Mouse (Mus musculus): ENCODE results near the gene Fndc3b. TPM values are rescaled to one million over a fixed set of nuclear protein-coding genes. Genes with fewer than 3 reads are reported as not detected.

Gene Fndc3b
- polyA plus RNA-seq (2016; fragmentation: Nextera tagmentation; extraction: Ambion mirVana): 26.1 and 28.0 TPM in 2 replicates

- ATAC-seq (ENCODE audit: insufficient number of reproducible peaks, insufficient read depth, low FRiP score, low TSS enrichment): peak; percentile 91
- H3K27me3 ChIP-seq: no peaks in the 10 kb centered on the region
- under 1% methylated on average over 67 of the region's 90 CpGs for WGBS
Observed at GRCm38 (mm10) chr3:27710648-27711428, at the start of gene Fndc3b. Fndc3b (minus strand) TSS chr3:27711307.

GRCm38 (mm10) chr3:27760278-27760677 is 49.2 kb upstream of the Fndc3b start:
- WGBS: 79% methylated on average over 2 of the region's 2 CpGs
- H3K4me2 ChIP-seq (replicated peaks): no peak overlapping the region
- no peak overlapping the region for H3K9ac ChIP-seq
- H3K9me3 ChIP-seq: no peaks in the 10 kb centered on the region
- no peaks in the 10 kb centered on the region for H3K36me3 ChIP-seq
- no peak overlapping the region for H3K27ac ChIP-seq
- ATAC-seq (ENCODE audit: insufficient number of reproducible peaks, insufficient read depth, low FRiP score, low TSS enrichment): no peak
- no peaks in the 10 kb centered on the region for H3K27me3 ChIP-seq
- H3K4me3 ChIP-seq: no peak overlapping the region
- no peaks in the 10 kb centered on the region for H3K4me1 ChIP-seq

More at GRCm38 (mm10) chr3:27710648-27711428, at the start of gene Fndc3b:
- Histone ChIP-seq H3K9me3 (no peaks in the 10 kb centered on the region), H3K27ac (peak within 1 kb of the TSS; percentile 98), H3K9ac (peak within 1 kb of the TSS; percentile 93), H3K4me3 (peak within 1 kb of the TSS; percentile 94), H3K36me3 (no peaks in the 10 kb centered on the region), H3K4me1 (peaks cover 12% of the 10 kb centered on the region; the same call in 1 of the 2 replicates), H3K4me2 (replicated peaks) (peak within 1 kb of the TSS; percentile 60)

GRCm38 (mm10) chr3:27758976-27759375 is 47.9 kb upstream of the Fndc3b start:
- H3K27ac ChIP-seq: no peak overlapping the region
- H3K36me3 ChIP-seq: no peaks in the 10 kb centered on the region
- ATAC-seq (ENCODE audit: insufficient number of reproducible peaks, insufficient read depth, low FRiP score, low TSS enrichment): no peak
- no peak overlapping the region; the same call in 1 of the 2 replicates for H3K4me2 ChIP-seq (replicated peaks)
- H3K27me3 ChIP-seq: no peaks in the 10 kb centered on the region
- no peaks in the 10 kb centered on the region for H3K9me3 ChIP-seq
- H3K4me3 ChIP-seq: no peak overlapping the region
- 28% methylated on average over 6 of the region's 6 CpGs for WGBS
- H3K4me1 ChIP-seq: no peaks in the 10 kb centered on the region
- H3K9ac ChIP-seq: no peak overlapping the region

- no peak overlapping the region for H3K9ac ChIP-seq
- no peaks in the 10 kb centered on the region for H3K27me3 ChIP-seq
- H3K4me3 ChIP-seq: no peak overlapping the region
- no peak overlapping the region for H3K4me2 ChIP-seq (replicated peaks)
- no peak overlapping the region for H3K27ac ChIP-seq
- no peaks in the 10 kb centered on the region for H3K36me3 ChIP-seq
- ATAC-seq (ENCODE audit: insufficient number of reproducible peaks, insufficient read depth, low FRiP score, low TSS enrichment): no peak
- no peaks in the 10 kb centered on the region for H3K4me1 ChIP-seq
- 50% methylated on average over 5 of the region's 5 CpGs for WGBS
- H3K9me3 ChIP-seq: no peaks in the 10 kb centered on the region
Observed at GRCm38 (mm10) chr3:27751657-27752056, 40.5 kb upstream of the Fndc3b start.

- H3K36me3 ChIP-seq: no peaks in the 10 kb centered on the region
- WGBS: 85% methylated on average over 5 of the region's 5 CpGs
- H3K27me3 ChIP-seq: no peaks in the 10 kb centered on the region
- H3K4me2 ChIP-seq (replicated peaks): no peak overlapping the region
- H3K9me3 ChIP-seq: no peaks in the 10 kb centered on the region
- no peaks in the 10 kb centered on the region for H3K4me1 ChIP-seq
- no peak overlapping the region for H3K4me3 ChIP-seq
- no peak overlapping the region for H3K27ac ChIP-seq
- ATAC-seq (ENCODE audit: insufficient number of reproducible peaks, insufficient read depth, low FRiP score, low TSS enrichment): no peak
- H3K9ac ChIP-seq: no peak overlapping the region
Observed at GRCm38 (mm10) chr3:27751156-27751555, 40.0 kb upstream of the Fndc3b start.

- no peaks in the 10 kb centered on the region for H3K4me1 ChIP-seq
- no peaks in the 10 kb centered on the region for H3K36me3 ChIP-seq
- H3K27me3 ChIP-seq: no peaks in the 10 kb centered on the region
- no peak overlapping the region for H3K4me2 ChIP-seq (replicated peaks)
- no peak overlapping the region for H3K9ac ChIP-seq
- no peak for ATAC-seq (ENCODE audit: insufficient number of reproducible peaks, insufficient read depth, low FRiP score, low TSS enrichment)
- H3K27ac ChIP-seq: no peak overlapping the region
- H3K9me3 ChIP-seq: no peaks in the 10 kb centered on the region
- WGBS: 93% methylated on average over 9 of the region's 9 CpGs
- no peak overlapping the region for H3K4me3 ChIP-seq
Observed at GRCm38 (mm10) chr3:27745651-27746050, 34.5 kb upstream of the Fndc3b start.

- H3K4me1 ChIP-seq: no peaks in the 10 kb centered on the region
- no peaks in the 10 kb centered on the region for H3K27me3 ChIP-seq
- H3K4me3 ChIP-seq: no peak overlapping the region
- H3K9ac ChIP-seq: no peak overlapping the region
- H3K36me3 ChIP-seq: no peaks in the 10 kb centered on the region
- no peaks in the 10 kb centered on the region for H3K9me3 ChIP-seq
- ATAC-seq (ENCODE audit: insufficient number of reproducible peaks, insufficient read depth, low FRiP score, low TSS enrichment): no peak
- 38% methylated on average over 7 of the region's 7 CpGs for WGBS
- no peak overlapping the region for H3K27ac ChIP-seq
- H3K4me2 ChIP-seq (replicated peaks): no peak overlapping the region
Observed at GRCm38 (mm10) chr3:27744754-27745153, 33.6 kb upstream of the Fndc3b start.

- WGBS: 81% methylated on average over 9 of the region's 9 CpGs
- no peak for ATAC-seq (ENCODE audit: insufficient number of reproducible peaks, insufficient read depth, low FRiP score, low TSS enrichment)
- H3K4me3 ChIP-seq: no peak overlapping the region
Observed at GRCm38 (mm10) chr3:27743271-27744145, 32.4 kb upstream of the Fndc3b start.

GRCm38 (mm10) chr3:27742124-27742523 is 31.0 kb upstream of the Fndc3b start:
- Histone ChIP-seq H3K36me3 (no peaks in the 10 kb centered on the region), H3K27me3 (no peaks in the 10 kb centered on the region), H3K9me3 (no peaks in the 10 kb centered on the region), H3K4me1 (no peaks in the 10 kb centered on the region), H3K27ac (no peak overlapping the region), H3K9ac (no peak overlapping the region), H3K4me3 (no peak overlapping the region), H3K4me2 (replicated peaks) (no peak overlapping the region)
- WGBS: 69% methylated on average over 2 of the region's 2 CpGs
- no peak for ATAC-seq (ENCODE audit: insufficient number of reproducible peaks, insufficient read depth, low FRiP score, low TSS enrichment)

More at GRCm38 (mm10) chr3:27743271-27744145, 32.4 kb upstream of the Fndc3b start:
- no peaks in the 10 kb centered on the region for H3K9me3 ChIP-seq
- H3K4me1 ChIP-seq: no peaks in the 10 kb centered on the region
- no peak overlapping the region for H3K9ac ChIP-seq
- H3K4me2 ChIP-seq (replicated peaks): no peak overlapping the region
- H3K27me3 ChIP-seq: no peaks in the 10 kb centered on the region
- H3K27ac ChIP-seq: no peak overlapping the region
- no peaks in the 10 kb centered on the region for H3K36me3 ChIP-seq

- H3K36me3 ChIP-seq: no peaks in the 10 kb centered on the region
- WGBS: 89% methylated on average over 7 of the region's 7 CpGs
- no peak overlapping the region for H3K9ac ChIP-seq
- H3K4me1 ChIP-seq: peaks cover 2% of the 10 kb centered on the region; the same call in 1 of the 2 replicates
- no peak overlapping the region for H3K27ac ChIP-seq
- H3K27me3 ChIP-seq: no peaks in the 10 kb centered on the region
- no peak for ATAC-seq (ENCODE audit: insufficient number of reproducible peaks, insufficient read depth, low FRiP score, low TSS enrichment)
- no peak overlapping the region for H3K4me3 ChIP-seq
- no peak overlapping the region for H3K4me2 ChIP-seq (replicated peaks)
- H3K9me3 ChIP-seq: no peaks in the 10 kb centered on the region
Observed at GRCm38 (mm10) chr3:27740136-27740535, 29.0 kb upstream of the Fndc3b start.

GRCm38 (mm10) chr3:27736180-27736579 is 25.1 kb upstream of the Fndc3b start:
- Histone ChIP-seq H3K27me3 (no peaks in the 10 kb centered on the region), H3K9me3 (no peaks in the 10 kb centered on the region), H3K4me1 (peaks cover 2% of the 10 kb centered on the region; the same call in 1 of the 2 replicates), H3K4me2 (replicated peaks) (0 out of 2 replicates have a peak overlapping the region, but pooled peaks have one; percentile 18), H3K9ac (no peak overlapping the region), H3K4me3 (no peak overlapping the region), H3K27ac (no peak overlapping the region), H3K36me3 (no peaks in the 10 kb centered on the region)
- WGBS: 10% methylated on average over 9 of the region's 9 CpGs
- no peak for ATAC-seq (ENCODE audit: insufficient number of reproducible peaks, insufficient read depth, low FRiP score, low TSS enrichment)
